Mouse (Mus musculus): ENCODE measurements at regions not wholly inside any gene's neighbourhood (a gene's known extent, or its start where the extent isn't known, plus 50 kb on each side); places are given as distances from the start of the nearest gene placed in this dataset.
A peak's percentile ranks its signal among the peaks of the same experiment; 100 is the strongest.

DNA sequence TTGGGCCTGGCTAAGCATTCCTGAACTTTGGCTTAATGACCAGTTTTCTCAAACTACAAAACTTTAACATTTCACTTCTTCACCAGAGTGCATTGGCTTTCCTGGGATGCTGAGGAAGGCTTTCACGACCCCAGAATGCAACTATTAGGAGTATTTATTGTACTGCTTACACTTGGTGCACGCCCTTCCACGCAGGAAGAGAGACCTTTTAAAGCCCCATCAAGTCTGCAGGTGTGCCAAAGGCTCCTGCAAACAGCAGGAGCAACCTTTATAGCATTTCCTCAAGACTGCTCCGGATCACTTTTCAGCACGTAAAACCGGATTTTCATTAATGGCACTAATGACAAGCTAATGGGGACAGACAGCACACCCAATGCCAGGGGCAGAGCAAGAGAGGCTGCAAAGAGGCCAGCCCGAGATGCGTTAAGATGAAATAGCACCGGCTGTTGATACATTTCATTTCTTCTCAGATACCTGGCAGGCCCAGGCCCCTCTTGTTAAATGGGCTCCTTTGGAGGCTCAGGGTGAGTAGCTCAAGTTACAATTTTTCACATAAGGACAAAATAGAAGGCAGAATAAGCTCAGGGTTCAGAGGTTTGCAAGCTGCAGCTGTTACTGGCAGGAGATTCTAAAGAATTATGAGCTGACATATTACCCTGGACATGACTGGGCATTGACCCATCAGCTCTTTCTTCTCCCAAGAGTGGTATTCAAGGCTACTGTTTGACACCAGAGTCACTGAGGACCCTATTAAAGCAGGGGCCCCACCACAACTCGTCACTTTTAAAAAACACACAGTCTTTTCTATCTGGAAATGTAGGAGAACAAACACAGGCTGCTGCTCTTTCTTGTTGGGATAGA, 402.7 kb upstream of the Btbd3 start:
- ATAC-seq (replicated peaks; ENCODE audit: low read depth, poor library complexity, severe bottlenecking): no peak

DNA sequence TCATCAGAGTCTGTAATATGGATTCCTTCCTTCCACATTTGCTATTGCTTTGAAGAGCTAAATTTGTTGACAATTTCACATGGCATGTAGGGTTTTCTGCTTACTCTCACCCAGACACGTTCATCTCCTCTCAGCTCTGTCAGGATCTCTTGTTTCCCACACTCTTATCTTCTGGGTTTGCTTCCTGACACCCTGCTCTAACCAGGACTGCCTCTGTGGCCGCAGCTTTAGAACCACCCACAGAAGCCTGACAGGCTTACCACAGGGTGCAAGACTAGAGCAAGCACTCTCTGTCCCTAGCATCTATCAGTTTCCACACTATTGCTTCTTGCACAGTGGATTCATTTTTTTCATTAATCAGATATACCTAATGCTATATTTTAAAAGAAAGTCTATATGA, 408.5 kb upstream of the Btbd3 start:
- ATAC-seq (replicated peaks; ENCODE audit: low read depth, poor library complexity, severe bottlenecking): no peak

DNA sequence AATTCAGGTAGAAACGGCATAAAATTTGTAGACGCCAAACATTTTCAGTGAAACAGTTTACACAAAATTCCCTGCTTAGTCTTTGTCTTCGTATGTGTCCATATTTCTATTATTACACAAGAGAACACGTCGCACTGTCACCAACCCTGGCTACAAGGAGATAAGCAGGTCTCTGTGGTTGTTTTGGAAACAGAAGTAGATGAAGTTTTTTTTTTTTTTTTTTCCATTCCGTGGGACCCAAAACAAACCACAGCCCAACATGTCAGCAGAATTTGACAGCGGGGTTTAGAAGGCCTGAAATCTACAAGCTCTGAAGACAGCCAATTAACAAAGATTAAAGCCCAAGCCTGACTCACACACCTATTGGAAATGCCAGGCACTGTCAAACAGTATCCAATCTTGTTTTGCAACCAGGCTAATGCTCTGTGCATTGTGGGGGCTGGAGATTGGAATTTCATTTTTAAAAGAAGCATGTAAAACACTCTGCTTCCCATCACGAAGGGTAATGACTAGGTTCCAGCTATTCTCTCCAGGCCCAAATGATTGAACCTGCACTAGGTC, 428.5 kb upstream of the Btbd3 start:
- ATAC-seq (replicated peaks; ENCODE audit: low read depth, poor library complexity, severe bottlenecking): peak; percentile 73

DNA sequence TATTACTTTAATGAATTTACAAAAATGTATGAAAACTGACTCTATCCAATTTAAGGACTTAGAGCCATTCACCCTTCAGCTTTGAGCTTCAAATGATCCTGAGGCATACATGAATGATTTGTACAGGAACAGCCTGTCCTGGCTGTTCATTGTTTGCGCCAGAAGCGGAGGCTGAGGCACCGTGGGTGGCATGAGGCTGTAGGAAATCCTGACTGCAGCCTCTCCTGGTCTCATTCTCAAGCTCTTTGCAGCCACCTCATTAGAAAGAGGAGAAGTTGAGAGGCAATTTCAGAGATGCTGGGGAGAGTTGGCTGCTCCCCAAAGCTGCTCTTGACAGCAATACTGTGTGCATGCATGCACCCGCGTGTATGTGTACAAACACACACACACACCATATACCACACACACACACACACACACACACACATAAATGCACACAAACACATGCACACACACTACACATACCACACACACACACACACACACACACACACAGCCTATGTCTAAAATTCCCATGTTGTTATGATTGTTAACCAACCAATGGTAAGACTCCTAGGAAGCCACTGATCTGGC, 434.9 kb upstream of the Btbd3 start:
- ATAC-seq (replicated peaks; ENCODE audit: low read depth, poor library complexity, severe bottlenecking): no peak

DNA sequence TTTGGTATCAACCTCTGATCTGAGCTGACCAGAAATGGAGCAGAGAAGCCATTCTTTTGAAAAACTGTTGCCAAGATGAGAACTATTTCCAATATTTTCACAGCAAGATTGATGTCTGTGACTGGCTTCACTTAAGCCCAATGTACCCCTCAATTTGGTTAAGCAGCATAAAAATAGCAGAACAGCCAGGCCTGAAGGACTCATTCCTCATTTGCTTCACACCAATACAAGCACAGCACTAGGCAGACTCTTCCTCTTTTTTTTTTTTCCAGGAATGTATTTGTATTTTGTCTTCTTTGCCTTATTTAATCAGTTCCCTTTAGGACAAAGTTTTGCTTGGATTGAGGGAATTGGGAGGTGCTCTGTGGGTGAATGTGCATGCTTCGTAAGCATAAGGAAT, 441.4 kb upstream of the Btbd3 start:
- no peak for ATAC-seq (replicated peaks; ENCODE audit: low read depth, poor library complexity, severe bottlenecking)

DNA sequence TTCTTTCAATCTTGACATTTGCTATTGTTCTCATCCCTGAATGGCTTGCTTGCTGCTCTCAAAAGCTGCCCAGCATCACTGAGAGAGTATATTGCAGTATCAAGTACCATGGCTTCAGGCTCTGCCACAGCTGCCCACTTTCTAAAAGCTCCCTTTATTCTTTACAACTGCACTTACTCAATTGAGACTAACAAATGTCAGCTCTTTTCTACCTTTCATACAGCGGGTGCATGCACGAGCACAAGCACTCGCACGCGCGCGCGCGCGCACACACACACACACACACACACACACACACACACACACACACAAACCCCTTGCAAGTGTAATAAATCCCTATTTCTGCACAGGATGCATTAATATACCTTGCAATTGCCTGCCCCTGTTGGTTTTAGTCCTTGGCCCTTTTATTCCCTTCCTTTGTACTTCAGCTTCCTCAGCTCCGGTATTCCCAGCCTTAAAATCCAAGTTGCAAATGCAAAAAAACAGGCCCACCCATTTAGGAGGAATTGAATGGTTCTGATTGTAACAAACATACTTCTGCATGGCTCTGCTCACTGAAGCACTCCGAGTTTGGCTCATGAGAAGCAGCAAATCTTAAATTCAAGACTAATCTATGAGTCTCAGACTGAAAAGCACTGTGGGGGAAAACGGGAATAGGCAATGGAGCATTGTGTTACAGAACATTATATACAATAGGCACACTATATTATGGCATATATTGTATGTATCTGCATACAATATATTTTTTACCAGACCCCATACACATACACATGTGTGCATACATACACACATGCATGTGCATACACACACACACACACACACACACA, 447.7 kb upstream of the Btbd3 start:
- no peak for ATAC-seq (replicated peaks; ENCODE audit: low read depth, poor library complexity, severe bottlenecking)

DNA sequence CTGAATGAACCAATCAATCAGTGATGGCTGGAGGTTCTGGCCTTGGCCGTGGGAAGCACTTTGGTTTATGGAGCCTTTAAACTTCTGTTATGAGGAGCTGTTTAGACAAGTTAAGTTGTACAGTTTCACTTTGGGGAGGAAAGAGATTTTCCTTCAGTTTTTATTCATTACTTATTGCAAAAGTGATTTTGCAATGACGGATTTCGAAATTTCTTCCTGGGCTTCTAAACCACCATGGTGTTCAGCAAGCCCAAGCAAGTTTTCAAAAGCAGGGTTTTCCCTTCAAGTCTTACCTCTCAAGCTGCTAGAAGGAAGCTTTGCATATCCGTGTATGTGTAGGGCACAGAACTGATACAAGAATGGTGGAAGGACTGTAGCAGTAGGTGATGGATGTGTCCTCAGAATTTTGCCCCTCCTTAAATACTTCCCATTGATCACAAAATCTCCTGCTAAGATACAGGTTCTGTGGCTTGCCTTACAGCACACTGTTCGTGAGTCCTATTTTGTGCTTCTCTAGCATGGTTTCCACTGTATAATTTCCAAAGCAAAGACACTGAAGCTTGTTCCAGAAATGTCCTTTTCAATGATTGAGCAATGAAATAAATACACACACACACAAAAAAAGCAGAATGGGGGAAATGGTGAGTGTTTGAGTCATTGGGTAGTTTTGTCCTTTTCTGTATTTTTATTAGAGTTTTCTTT, 448.6 kb upstream of the Btbd3 start:
- ATAC-seq (replicated peaks; ENCODE audit: low read depth, poor library complexity, severe bottlenecking): peak; percentile 47; the same call in 1 of the 2 replicates

DNA sequence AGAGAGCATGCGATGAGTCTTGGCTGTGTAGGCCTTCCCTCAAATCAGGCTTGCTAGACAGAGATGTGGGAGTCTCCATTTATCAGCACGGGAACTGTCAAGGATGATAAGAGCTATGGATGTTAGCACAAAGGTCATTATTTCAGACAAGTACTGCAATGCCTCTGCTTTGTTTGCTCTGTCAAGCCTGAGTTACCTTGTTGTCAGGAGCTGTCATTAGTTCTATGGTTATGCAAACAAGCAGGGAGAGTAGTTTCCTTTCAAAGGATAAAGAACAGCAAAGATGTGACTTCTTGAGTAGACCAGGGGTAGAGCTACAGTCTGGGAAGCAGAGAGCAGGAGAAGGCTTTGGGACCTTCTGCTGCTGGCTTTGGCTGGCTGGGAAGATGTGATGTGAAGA, 461.5 kb upstream of the Btbd3 start:
- ATAC-seq (replicated peaks; ENCODE audit: low read depth, poor library complexity, severe bottlenecking): no peak

DNA sequence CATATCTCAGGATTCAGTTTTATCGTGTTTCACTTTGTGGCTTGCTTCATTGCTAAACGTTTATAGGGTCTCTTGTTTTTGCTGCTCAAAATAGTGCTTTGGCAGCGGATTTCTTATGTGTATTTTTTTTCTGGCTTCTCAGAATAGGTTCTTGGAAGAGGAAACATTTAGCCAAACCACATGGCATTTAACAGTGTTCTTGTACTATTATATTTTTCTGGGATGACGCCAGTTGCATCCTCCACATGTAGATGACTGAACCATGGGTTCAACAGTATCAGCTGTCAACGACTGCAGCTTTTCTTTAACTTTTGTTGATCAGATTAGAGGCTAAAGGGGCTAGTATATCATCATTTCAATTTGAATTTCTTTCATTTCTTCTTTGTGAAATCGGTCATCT, 472.3 kb upstream of the Btbd3 start:
- ATAC-seq (replicated peaks; ENCODE audit: low read depth, poor library complexity, severe bottlenecking): no peak

DNA sequence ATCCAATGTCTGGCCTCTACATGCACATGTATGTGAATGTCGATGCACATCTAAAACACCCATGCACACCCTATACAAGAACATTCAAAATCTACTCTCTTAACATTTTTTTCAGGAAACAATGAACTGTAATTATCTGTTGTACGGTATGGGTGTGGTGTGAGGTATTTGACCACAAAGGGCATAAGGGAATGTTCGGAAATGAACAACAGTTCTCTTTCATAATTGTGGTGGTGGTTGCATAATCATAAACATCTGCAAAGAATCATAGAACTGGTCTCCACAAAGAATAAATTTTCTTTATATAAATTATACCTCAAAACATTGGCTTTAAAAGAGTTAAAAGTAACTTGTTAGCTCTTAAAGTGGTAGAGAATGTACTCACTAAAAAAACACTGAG, 478.9 kb upstream of the Btbd3 start:
- no peak for ATAC-seq (replicated peaks; ENCODE audit: low read depth, poor library complexity, severe bottlenecking)

DNA sequence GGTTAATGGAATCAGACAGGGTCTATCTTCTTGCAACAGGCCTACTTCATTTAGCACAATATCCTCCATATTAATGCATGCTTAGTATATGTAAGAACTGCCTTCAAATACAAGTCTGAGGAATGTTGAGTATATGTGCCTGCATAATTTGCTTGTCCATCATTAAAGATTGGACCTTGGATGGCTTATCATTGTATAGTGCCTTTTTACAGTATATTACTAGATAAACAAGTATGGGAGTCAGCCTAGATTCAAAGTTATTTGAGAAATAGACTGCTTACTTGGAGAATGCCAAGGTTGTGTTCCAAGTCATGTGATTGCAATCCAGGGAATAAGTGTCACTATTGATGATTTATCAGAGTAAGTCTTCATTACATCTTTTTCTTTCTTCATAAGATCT, 491.6 kb upstream of the Btbd3 start:
- no peak for ATAC-seq (replicated peaks; ENCODE audit: low read depth, poor library complexity, severe bottlenecking)

DNA sequence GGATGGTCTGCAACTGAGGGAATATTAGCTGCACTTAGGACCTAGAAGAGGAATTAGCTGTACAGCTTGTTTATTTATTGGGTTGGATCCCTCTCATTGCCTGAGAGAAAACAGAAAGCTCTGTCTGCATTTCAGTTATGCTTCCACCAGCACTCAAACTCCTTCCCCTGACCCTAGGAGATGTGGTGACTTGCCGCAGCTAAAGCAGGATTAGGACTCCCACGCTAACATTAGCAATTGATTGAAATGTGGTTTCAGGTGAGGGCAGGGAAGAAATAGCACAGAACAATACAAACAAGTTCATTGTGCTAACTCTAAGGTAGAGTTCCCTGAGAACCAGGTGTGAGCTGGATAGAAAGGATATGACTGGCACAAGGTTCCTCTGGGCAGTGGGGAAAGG, 496.9 kb upstream of the Btbd3 start:
- ATAC-seq (replicated peaks; ENCODE audit: low read depth, poor library complexity, severe bottlenecking): no peak

DNA sequence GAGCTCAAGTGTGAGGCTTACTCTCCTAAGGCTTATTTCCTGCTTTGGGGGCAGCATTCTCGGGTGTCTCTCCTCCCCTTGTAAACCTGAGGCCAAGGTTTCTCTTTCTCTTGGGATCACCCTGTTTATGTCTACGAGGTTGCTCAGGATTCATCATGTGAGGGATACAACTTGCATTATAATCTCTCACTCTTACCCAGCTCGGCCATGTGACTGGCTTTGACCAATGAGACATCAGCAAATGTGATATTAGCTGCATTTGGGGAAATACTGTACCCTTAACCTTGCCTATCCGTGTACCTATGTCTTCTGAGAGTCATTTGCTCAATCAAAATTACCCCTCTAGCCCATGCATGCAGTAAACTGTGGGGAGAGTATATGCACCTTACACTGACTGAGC, 498.0 kb upstream of the Btbd3 start:
- ATAC-seq (replicated peaks; ENCODE audit: low read depth, poor library complexity, severe bottlenecking): no peak

DNA sequence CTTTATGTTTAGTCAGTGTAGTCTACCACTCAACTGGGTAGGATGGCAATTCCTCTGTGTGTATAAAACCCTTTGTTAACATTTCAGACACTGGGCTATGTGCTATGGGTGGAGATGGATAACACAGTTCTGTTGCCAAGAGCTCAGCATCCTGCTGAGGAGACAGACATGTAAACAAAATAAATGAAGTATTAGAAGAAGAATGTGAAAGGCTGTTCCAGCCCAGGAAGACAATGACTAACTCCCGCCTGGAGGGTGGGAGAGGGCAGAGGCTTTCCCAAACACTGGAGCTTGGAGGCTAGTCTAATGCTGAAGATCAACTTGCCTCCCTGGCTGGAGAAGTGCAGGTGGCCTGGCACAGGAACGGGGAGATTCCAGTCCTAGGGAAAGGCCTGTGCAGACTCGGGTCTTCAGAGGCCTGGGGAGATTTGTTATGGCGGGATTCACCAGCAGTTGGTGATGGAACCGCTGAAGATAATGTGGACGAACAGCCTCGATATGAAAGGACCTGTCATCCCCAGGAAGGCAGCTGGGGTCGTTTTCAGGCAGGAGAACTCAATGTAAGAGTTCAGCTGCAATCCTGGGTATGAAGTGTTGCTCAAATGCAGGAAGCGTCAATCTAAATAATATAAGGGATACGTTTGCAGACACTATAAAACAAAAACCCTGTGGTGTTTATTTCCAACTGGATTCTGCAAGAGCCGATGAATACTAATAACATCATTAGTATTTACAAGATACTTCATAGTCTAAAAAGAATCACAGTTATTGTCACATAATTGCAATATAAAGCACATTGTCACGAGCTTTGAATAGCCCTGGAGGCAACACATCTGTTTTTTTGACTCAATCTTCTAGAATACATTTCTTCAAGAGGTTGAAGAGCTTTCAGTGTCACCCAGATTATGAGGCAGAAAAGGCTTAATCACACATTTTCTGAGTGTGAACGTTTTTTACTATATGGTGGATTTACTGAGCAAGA, 498.8 kb upstream of the Btbd3 start:
- no peak for ATAC-seq (replicated peaks; ENCODE audit: low read depth, poor library complexity, severe bottlenecking)

DNA sequence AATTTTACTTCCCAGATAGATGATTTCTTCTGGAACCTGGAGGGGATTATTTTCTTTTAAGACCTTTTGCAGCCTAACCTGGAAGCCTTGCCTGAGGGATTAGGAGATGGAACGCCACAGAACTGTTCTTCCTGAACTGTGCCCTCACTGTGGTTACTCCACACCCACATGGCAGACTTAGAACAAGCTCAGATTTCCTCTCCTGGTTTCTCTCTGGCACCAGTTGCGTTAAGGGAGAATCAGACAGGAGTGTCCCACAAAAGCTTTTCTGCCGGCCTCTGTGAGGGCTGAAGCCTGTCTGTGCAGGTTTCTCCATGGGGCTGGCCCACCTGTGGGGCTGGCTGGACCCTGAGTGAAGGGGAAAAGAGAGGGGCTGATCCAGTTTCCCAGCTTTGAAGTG, 500.1 kb upstream of the Btbd3 start:
- no peak for ATAC-seq (replicated peaks; ENCODE audit: low read depth, poor library complexity, severe bottlenecking)

DNA sequence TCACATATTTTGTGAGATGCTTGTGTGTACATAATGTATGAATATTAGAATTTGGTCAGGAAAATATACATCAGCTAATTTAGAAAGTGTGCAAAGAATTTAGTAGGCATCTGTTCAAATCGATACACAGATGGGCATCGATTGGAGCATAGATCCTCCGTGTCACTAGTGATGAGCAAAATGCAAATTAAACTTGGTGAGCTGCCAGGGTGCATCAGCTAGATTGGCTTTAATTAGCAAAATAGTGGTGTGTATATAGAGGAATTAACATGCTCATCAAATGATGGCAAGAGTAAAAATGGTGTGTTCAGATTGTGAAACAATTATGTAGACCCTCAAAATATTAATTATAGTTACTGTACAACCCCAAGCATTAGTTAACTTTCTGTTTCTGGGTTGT, 501.9 kb upstream of the Btbd3 start:
- ATAC-seq (replicated peaks; ENCODE audit: low read depth, poor library complexity, severe bottlenecking): no peak

DNA sequence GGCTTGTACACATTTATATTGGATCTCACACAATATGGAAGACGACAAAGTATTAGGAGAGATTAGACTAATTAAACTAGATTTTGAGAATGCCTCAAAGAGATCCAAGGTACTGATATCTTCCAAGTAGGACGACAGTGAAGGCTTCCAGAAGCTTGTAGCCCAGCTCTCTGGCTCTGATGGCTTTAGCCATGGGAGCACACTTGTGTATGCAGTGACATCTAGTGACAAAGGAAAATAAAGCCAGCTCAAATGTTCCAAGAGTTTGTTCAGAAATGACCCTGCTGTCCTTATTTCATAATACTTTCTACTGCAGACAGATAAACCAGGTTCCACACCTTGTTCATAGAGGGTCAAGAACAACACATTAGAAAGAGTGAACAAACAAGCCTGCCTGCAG, 524.0 kb upstream of the Btbd3 start:
- no peak for ATAC-seq (replicated peaks; ENCODE audit: low read depth, poor library complexity, severe bottlenecking)

DNA sequence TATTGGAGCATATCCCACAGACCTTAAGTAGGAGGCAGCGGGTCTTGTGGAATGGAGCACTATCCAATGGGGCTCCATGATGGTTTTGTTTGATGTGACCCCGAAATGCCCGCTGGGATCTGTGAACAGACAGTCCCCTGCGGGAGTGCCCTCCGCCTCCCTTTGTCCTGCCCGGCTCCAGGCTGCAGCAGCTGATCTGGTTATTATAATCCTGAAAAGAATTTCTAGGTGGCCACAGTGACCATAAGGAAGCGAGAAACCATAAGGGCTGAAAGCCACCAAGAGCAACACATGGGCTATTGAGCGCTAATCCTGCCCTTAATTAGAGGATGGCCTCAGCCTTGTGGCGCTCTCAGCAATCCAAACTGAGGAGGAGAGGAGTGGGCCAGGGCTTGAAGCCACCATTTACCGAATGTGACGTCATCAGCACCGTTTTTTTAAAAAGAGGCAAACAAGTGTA, 525.9 kb upstream of the Btbd3 start:
- no peak for ATAC-seq (replicated peaks; ENCODE audit: low read depth, poor library complexity, severe bottlenecking)

DNA sequence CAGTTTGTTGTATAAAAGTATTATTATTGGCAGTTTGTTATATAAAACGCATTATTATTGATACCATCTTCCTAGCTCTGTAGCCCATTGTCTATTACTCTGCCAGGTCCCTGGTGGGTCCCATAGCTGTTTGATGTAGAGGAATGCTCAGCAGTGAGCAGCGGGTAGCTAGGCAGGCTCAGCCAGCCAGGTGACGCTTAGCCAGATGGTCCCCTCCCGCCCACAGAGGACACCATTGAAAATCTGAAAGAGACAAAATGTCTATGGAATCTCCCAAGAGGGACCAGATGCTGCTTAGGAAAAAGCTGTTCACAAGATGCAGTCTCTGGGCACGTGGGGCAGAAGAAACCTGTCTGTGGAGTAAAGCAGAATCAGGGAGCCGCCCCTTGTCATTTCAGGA, 526.5 kb upstream of the Btbd3 start:
- ATAC-seq (replicated peaks; ENCODE audit: low read depth, poor library complexity, severe bottlenecking): no peak
